Mouse (Mus musculus) c-Kit-positive CD71-positive TER-119-positive erythroid progenitor cells, embryonic 14.5 days (primary cell): ENCODE measurements around the gene Ralgapa1.
"Not testable (repeated sequence)": the region's sequence is repeated elsewhere in the genome, so short reads cannot be mapped to it uniquely, and the experiment has no call there.

Source experiments
- DNase-seq: peaks from one replicate; pipeline ENCODE4 v3.0.0-alpha.2; 2013; ENCODE audit warnings: low spot score

Ralgapa1 gene

GRCm38 (mm10) chr12:55598887-55599561 lies 221.9 kb downstream of the Ralgapa1 start, which contains the start of gene Insm2:
Gene Insm2, plus strand, starts transcription at chr12:55599427.
- no peak for DNase-seq

GRCm38 (mm10) chr12:55598537-55598886 lies 222.5 kb downstream of the Ralgapa1 start:
- no peak for DNase-seq

GRCm38 (mm10) chr12:55586936-55587335 lies 234.0 kb downstream of the Ralgapa1 start:
- not testable (repeated sequence) for DNase-seq

DNA sequence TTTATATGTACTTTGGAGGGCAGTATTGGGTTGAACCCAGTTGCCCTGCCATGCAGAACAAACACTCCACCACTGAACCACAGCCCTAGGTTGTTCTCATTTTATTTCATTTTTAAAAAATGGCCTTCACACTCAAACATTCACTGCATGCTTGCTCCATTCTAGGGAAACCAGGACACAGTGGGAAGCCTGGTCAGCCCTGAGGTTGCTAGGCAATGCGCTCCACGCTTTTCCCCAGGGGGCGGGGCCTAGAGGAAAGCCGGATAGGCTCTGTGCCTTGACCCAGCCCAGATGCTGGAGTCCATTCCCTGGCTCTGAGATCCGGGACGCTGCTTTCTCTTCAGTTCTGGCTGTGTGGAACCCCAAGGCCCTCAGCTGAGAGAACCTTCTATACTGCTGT lies 247.2 kb downstream of the Ralgapa1 start:
- no peak for DNase-seq

- DNase-seq: no peak
These were observed 247.9 kb downstream of the Ralgapa1 start for GRCm38 (mm10) chr12:55573089-55573488.

- no peak for DNase-seq
These were observed 249.3 kb downstream of the Ralgapa1 start for GRCm38 (mm10) chr12:55571661-55572060.

GRCm38 (mm10) chr12:55571181-55571580 lies 249.8 kb downstream of the Ralgapa1 start:
- no peak for DNase-seq

- DNase-seq: no peak
These were observed 250.3 kb downstream of the Ralgapa1 start for GRCm38 (mm10) chr12:55570646-55571045.

- DNase-seq: no peak
These were observed 251.3 kb downstream of the Ralgapa1 start for GRCm38 (mm10) chr12:55569676-55570075.

- no peak for DNase-seq
These were observed 252.5 kb downstream of the Ralgapa1 start for GRCm38 (mm10) chr12:55568466-55568865.

DNA sequence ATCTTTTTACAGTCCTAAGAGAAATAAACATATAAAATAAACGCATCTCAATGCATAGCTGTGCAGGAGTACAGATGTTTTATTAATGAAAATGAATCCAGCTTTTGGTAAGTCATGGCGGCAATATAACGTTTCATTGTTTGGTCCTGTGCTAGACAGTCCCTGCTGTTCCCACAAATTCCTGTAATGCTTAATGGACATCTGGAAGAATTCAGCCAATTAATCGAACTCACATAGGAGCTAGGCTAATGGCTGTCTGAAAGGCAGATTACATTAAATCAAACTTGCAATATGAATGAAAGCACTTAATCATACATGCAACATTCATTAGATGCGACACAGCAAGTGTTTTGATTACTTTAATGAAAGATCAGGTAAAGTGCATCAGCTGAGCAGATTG lies 254.1 kb downstream of the Ralgapa1 start:
- DNase-seq: no peak

GRCm38 (mm10) chr12:55565867-55566266 lies 255.1 kb downstream of the Ralgapa1 start:
- DNase-seq: no peak

GRCm38 (mm10) chr12:55565206-55565605 lies 255.8 kb downstream of the Ralgapa1 start, which contains the start of gene Aldoart2:
Gene Aldoart2, plus strand, starts transcription at chr12:55565239.
- DNase-seq: no peak

DNA sequence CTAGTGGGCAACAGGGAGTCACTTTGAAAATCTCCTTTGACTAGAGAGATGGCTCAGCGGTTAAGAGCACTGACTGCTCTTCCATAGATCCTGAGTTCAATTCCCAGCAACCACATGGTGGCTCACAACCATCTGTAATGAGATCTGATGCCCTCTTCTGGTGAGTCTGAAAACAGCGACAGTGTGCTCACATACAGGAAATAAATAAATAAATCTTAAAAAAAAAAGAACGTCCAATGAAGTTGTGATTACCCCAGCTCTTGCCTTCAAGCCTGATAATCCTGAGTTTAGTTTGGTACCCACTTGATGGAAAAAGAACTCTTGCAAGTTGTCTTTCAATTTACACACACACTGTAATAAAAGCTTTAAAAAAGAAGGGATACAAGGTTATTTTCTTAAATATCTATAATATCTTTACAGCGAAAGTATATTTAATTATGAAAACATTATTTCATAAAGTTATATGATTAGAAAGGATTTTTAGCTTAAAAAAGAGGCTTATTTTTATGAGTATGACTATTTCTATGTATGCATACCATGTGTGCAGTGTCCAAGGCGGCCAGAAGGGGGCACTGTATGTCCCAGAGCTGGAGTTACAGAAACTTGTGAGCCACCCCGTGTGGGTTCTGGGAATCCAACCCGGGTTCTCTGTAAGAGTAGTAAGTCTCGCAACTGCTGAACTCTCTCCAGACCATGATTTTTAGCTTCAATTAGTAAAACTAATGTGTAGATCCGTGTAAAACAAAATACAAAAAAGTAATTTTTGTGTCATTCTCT lies 256.6 kb downstream of the Ralgapa1 start:
- DNase-seq: no peak

- DNase-seq: no peak
These were observed 257.2 kb downstream of the Ralgapa1 start for GRCm38 (mm10) chr12:55563742-55564141.

DNA sequence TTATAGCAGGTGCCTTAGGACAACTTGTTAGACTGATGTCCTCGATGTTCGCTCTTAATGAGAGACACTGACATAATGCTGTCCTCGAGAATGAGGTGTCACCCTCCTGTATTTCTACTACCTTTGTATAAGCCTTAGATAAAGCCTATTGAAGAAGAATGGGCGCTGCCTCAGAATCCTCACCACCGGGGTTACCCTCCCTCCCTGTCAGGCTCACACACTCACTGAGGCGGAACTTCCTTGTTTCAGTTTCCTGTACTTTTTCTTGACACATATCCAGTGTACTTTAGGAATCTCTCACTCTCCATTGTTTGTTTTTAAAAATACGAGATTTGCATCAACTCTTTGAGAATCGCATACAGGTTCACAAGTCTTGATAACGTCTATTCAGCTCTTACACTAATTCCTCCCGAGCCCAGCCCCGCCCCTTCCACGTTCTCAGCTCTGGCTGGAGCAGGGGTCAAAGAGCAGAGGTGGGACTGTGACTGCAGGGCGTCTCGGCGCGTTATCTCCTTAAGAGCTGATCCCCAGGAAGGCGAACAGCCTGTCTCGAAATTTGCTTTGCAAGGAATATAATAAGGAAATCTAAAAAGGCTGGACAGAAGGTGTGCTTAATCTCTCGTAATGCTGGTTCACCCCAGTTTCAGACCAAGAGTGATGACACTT lies 260.8 kb downstream of the Ralgapa1 start:
- no peak for DNase-seq

DNA sequence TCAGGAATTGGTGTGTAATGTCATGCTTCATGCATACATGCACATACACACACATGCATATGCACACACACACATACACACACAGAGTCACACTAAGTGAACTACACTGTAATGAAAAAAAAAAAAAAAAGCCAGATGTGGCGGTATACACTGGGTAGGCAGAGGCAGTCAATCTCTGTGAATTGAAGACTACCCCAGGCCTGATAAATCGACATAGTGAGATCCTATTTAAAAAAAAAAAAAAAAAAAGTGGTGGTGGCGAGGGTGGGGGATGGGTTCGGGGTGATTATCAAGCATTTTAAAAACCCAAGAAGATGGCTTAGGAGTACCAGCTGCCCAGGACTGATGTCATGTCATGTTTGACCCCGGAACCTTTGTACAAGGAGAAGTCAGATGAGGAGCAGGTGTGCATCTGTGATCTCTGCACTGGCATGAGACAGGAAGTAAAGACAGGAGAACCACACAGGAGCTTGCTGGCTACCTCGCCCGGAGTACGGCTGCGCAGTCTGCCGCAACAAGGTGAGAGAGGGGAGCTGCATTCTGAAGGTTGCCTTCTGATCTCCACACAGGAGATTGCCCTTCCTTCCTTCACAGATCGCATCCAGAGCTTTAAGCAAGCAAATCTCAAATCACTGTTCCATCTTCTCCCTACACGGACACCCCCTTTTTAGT lies 261.6 kb downstream of the Ralgapa1 start:
- DNase-seq: no peak

DNA sequence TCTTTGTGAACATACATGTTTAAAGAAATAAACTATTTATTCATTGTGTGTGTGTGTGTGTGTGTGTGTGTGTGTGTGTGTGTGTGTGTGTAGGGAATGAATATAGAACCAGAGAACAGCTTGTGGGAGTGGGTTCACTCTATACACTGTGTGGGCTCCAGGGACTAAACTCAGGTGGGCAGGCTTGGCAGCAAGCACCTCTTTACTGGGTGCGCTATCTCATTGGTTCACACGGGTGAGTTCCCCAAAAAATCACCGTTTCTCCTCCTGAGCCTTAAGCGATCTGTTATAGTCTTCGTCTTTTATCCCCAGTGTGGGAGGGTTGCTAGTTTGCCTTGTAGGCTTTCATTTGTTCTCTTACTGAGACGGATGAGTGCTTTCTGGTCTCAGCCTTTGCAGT lies 263.1 kb downstream of the Ralgapa1 start:
- no peak for DNase-seq

GRCm38 (mm10) chr12:55554901-55555300 lies 266.1 kb downstream of the Ralgapa1 start:
- DNase-seq: not testable (repeated sequence)
